Mouse (Mus musculus) lung, adult 2 months (tissue): ENCODE results near the gene Sytl2.

ENCODE experiments used
- CTCF ChIP-seq: fragments of 200-500 bp; IDR thresholded peaks from 2 replicates; pipeline ENCODE4 v1.5.1; 2011; ENCODE audit warnings: mild to moderate bottlenecking, low read length, control low read depth; ENCODE audit not compliant: insufficient read depth
- POLR2A ChIP-seq: fragments of 200-500 bp; IDR thresholded peaks from 2 replicates; pipeline ENCODE4 v1.6.1; 2011; ENCODE audit warnings: low read depth, mild to moderate bottlenecking, control low read depth, low read length, borderline replicate concordance; ENCODE audit errors: extremely low read depth

DNA sequence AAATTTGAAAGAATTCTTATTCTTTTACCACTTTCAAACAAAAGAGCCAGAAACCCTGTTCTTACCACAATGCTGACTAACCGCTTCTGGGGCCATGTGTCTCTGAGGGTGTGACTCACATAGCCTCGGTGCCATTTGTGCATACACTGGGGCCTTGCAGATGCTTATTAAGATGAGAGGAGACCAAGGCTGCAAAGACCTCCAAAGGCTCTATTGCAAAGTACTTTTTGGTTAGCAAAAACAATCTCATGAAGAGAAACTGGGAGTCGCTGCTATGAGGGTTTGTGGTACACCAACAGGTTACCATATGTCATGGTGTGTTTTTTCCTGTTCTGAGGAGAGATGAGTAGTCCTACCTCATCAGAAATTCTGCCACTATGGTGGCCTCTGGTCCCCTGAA, 53.4 kb downstream of the Sytl2 start:
- TF ChIP-seq CTCF = no peak
- no peak for TF ChIP-seq POLR2A
